Mouse (Mus musculus) brain, embryonic 14.5 days (tissue): ENCODE results near the gene Medag. TPM values are rescaled to one million over a fixed set of nuclear protein-coding genes. Genes with fewer than 3 reads are reported as not detected.
A peak's percentile ranks its signal among the peaks of the same experiment; 100 is the strongest.

Source experiments
- DNase-seq: peaks from one replicate; pipeline ENCODE4 v3.0.0-alpha.2; 2011; ENCODE audit warnings: low read depth
- CTCF ChIP-seq: fragments of 200-500 bp; IDR thresholded peaks from 2 replicates; pipeline ENCODE4 v1.5.1; 2012; ENCODE audit warnings: inconsistent platforms, mild to moderate bottlenecking, moderate library complexity, borderline replicate concordance; ENCODE audit not compliant: insufficient read depth, insufficient read length; ENCODE audit errors: extremely low read depth
- POLR2A ChIP-seq: fragments of 200-500 bp; IDR thresholded peaks from 2 replicates; pipeline ENCODE4 v1.6.1; 2012; ENCODE audit warnings: mild to moderate bottlenecking, inconsistent platforms, borderline replicate concordance; ENCODE audit not compliant: poor library complexity, insufficient read depth, insufficient read length, severe bottlenecking; ENCODE audit errors: extremely low read depth
- polyA plus RNA-seq: library from polyadenylated mRNA; depleted of rRNA; stranded (reverse); fragments of >200 nt; gene quantifications from 2 replicates; pipeline ENCODE4 v1.2.3, GENCODE M21; 2012

The Medag gene
- polyA plus RNA-seq, 1 experiment: 3.5 TPM

DNA sequence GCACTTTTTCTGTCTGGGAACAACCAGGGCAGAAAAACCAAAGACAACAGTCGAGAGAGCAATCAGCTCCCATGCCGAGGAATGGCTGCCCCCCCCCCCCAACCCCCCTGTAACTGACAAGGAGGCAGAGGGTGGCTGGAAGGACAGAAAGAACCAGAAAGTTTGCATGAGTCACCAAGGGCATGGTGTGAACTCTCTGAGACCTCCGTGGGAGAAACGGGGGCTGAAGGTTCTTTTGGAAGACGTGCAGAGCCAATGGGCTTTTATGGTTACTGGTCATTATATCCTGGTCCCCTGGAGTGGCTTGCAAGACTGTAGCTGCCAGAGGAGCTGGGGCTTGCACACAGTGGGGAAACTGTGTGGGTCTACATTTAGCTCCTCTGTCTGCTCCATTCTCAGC, 22.6 kb upstream of the Medag start:
- no peak for TF ChIP-seq POLR2A
- DNase-seq: no peak

DNA sequence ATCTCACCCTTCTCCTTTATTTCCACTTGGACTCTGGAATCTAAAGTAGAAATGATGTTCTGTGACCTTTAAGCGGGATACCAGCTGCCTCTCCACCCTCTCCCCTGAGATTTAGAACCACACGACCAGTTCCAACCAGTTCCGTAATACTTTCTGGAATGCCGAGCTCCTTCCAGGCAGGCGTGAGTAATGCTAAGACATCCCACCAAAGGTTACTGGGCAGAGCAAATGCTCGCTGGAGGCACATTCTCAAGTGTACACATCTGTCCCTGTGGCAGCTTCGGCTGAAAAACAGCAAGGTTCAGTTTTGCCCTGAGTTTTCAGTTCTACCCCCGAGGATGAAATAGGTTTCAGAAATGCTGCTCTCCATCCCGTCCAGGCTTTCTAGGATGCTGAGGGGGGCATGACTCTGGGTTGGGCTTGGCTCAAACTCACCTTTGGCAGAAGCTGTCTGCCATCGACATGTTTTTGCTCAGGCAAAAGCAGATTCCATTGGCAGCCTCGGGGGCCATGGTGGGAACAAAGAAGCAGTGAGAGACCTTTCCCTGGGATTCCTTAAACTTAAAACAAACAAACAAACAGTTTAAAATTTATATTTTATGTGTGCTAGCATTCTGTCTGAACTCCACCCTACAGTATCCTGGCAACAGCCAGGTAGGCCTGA, 21.9 kb upstream of the Medag start:
- TF ChIP-seq CTCF (no peak), POLR2A (no peak)
- DNase-seq: peak; percentile 43

DNA sequence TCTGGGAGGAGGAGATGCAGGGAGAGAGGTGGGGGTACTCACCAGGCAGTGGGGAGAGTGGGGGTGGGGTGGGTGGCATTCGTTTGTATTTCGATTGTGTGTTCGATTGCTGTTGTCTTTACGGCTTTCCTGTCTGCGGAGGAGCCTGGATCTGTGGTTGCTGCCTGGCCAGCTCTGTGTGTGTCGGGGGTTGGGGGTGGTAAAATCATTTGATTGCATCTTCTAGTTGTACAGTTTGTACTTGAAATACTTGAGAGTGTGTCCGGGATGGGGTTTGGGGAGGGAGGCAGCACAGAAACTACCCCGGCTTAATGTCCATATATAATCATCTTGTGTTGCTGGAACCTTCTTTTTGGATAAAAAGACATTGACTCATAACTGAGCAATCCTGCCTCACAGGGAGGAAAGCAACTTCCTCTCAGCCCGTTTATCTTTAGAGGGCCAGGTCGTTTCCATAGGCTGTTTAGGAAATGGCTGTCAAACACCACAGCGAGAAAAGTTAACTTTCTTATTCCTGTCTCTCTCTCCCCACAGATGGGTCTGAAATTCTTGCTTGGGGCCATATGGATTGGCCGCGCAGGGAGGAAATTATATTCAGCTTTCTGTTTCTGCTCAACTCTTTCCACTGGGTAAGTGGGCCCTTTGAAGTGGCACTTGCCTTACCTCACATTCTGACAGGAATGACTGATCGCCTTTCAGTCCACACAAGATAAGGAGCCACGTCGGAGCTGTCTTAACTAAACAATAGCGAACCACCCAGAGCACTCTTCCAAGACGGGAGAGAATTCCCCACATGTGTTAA, 19.8 kb upstream of the Medag start:
- no peak for TF ChIP-seq POLR2A
- no peak for TF ChIP-seq CTCF
- peak; percentile 22 for DNase-seq

DNA sequence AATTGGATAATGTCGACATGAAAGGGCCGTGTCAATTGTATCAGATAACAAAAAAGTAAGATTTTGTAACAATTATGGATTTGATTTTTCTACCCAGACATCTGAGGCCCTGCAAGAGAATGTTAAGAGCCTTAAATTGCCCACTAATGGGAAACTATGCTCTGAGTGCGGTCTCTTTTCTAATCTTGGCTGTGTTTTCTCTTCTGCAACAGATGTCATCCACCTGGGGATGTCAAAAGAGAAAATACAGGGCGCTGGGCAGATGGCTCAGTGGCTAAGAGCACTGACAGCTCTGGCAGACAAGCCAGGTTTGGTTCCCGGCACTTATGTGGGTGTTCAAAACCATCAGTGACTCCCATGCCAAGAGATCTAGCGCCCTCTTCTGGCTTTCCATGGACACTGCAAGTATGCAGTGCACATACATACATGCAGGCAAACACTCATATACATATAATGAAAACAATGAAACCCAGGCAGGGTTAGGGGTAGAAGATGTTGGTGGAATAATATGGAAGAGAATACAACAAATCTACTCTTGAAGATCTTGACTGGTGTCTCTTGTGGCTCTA, 19.0 kb upstream of the Medag start:
- no peak for TF ChIP-seq POLR2A
- no peak for TF ChIP-seq CTCF
- no peak for DNase-seq

DNA sequence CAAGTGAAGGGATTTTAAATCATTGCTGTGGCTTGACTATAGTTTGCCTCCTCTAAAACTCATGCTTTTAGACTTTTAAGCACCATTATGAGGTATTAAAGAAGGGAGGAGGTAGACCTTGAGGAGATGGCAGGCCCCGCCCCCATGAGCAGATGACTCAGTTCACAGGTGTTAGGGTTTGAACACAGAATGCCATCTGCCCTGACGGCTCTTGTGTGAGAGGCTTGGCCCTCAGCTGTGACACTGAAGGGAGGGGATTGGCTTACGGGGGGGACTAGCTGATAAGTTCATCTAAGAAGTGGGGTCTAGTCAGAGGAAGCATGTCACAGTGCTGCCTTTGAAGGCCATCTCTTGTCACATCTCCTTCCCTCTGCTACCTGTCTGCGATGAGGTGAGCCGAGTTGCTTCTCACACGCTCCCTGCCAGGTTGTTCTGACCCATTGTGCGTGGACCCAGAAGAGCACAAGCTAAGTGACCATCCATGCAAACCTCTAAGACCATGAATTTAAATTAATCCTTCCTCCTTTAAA, 10.0 kb upstream of the Medag start:
- TF ChIP-seq CTCF (no peak), POLR2A (no peak)
- DNase-seq: no peak

DNA sequence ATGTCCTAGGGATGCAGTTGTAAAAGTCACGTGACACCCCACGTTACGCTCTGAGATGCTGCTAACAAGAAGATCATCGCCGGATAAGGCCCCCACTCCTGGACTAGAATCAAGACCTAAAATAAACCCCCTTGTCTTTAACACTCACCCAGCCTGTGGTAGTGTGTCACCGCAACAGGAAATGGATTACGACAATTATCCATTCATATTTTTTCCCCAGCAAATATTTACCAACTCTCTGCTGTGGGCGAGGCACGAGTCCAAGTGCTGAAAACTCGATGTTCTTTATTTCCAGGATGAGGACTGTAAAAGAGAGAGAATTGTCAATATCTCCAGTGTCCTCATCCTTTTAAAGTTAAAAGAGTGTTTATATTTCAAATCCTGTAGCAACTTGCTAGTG, 9.5 kb upstream of the Medag start:
- no peak for DNase-seq
- TF ChIP-seq CTCF (no peak), POLR2A (no peak)

- DNase-seq: peak; percentile 71
- TF ChIP-seq POLR2A: no peak
- no peak for TF ChIP-seq CTCF
These were observed 8.2 kb upstream of the Medag start for GRCm38 (mm10) chr5:149403386-149403785.

GRCm38 (mm10) chr5:149404710-149405109, 6.8 kb upstream of the Medag start:
- DNase-seq: no peak
- no peak for TF ChIP-seq POLR2A
- no peak for TF ChIP-seq CTCF

- TF ChIP-seq POLR2A: no peak
- TF ChIP-seq CTCF: no peak
- peak; percentile 79 for DNase-seq
These were observed 4.7 kb upstream of the Medag start for GRCm38 (mm10) chr5:149406791-149407276.

DNA sequence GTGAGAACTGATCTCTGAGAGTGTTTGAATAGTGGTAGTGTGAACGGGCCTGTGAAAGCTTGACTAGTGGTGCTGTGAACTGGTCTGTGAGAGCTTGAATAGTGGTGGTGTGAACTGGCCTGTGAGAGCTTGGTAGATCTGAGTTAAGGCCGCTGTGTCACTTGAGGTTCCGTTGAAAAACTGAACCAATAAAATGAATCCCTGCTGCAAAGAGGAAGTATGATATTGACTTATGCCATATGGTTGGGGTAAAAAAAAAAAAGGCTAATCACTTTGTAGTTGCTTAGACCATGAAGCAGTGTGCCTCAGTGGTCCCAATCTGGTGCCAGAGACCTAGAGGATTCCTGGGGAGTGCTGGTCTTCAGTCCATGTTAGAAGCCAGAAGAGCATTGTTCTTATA, 2.0 kb upstream of the Medag start:
- no peak for TF ChIP-seq CTCF
- no peak for TF ChIP-seq POLR2A
- no peak for DNase-seq

GRCm38 (mm10) chr5:149412194-149412575, 636 bp downstream of the Medag start:
- TF ChIP-seq CTCF (no peak), POLR2A (no peak)

GRCm38 (mm10) chr5:149412671-149413070, 1.1 kb downstream of the Medag start:
- TF ChIP-seq POLR2A (no peak), CTCF (no peak)
- no peak for DNase-seq

More at GRCm38 (mm10) chr5:149412194-149412575, 636 bp downstream of the Medag start:
- no peak for DNase-seq
